Mouse (Mus musculus) lung, postnatal 0 days (tissue): Measurements from ENCODE around the gene Sec24b. TPM values are rescaled to one million over a fixed set of nuclear protein-coding genes. Genes with fewer than 3 reads are reported as not detected.

Source experiments
- ATAC-seq: fragments of 200-750 bp; cut with Nextera tagmentation; 2 replicates; pipeline ENCODE4 v1.8.0; 2017; ENCODE audit warnings: moderate library complexity
- DNase-seq: peaks from one replicate; pipeline ENCODE4 v3.0.0-alpha.2; 2016; ENCODE audit warnings: low spot score
- H3K27ac ChIP-seq: fragments of 300-500 bp; sonication (generic); 2 replicates; pipeline ENCODE4 v1.5.1; 2014; ENCODE audit warnings: antibody characterized with exemption, mild to moderate bottlenecking, low read length, mixed read lengths
- H3K27me3 ChIP-seq: fragments of 300-500 bp; sonication (generic); replicated peaks from 2 replicates; pipeline ENCODE4 v1.6.1; 2014; ENCODE audit warnings: low read length, mixed read lengths; ENCODE audit not compliant: insufficient read depth
- H3K36me3 ChIP-seq: fragments of 300-500 bp; sonication (generic); 2 replicates; pipeline ENCODE4 v1.6.1; 2014; ENCODE audit warnings: low read length, mixed read lengths; ENCODE audit not compliant: insufficient read depth
- H3K4me1 ChIP-seq: fragments of 300-500 bp; sonication (generic); 2 replicates; pipeline ENCODE4 v1.6.1; 2014; ENCODE audit warnings: antibody characterized with exemption, low read depth, low read length, mixed read lengths; ENCODE audit not compliant: insufficient read depth
- H3K4me2 ChIP-seq: fragments of 300-500 bp; sonication (generic); replicated peaks from 2 replicates; pipeline ENCODE4 v1.6.1; 2014; ENCODE audit warnings: low read depth, mild to moderate bottlenecking, low read length, moderate library complexity, mixed read lengths
- H3K4me3 ChIP-seq: fragments of 300-500 bp; sonication (generic); 2 replicates; pipeline ENCODE4 v1.5.1; 2014; ENCODE audit warnings: low read depth, low read length
- H3K9ac ChIP-seq: fragments of 300-500 bp; sonication (generic); replicated peaks from 2 replicates; pipeline ENCODE4 v1.6.1; 2014; ENCODE audit warnings: low read depth, mild to moderate bottlenecking
- H3K9me3 ChIP-seq: fragments of 300-500 bp; sonication (generic); 2 replicates; pipeline ENCODE4 v1.6.1; 2016; ENCODE audit warnings: low read length, mixed read lengths
- CTCF ChIP-seq: IDR thresholded peaks from 2 replicates; pipeline ENCODE4 v1.5.1; 2016; ENCODE audit warnings: antibody characterized with exemption, mild to moderate bottlenecking
- EP300 ChIP-seq: IDR thresholded peaks from 2 replicates; pipeline ENCODE4 v1.6.1; 2016; ENCODE audit warnings: antibody characterized with exemption, mild to moderate bottlenecking, control low read depth
- WGBS: fragments of 180-500 bp; shearing (Covaris S2); extraction: QIAGEN DNeasy Blood & Tissue Kit; methylation state at CpG from one replicate; pipeline ENCODE4 v1.1.7; 2014; 5-methylcytosine and 5-hydroxymethylcytosine counted together
- polyA plus RNA-seq: library from polyadenylated mRNA; unstranded; fragments of >200 nt; fragmentation: Nextera tagmentation; extraction: Ambion mirVana; gene quantifications from 2 replicates; pipeline ENCODE4 v1.2.1, GENCODE M21; 2015

The Sec24b gene
- polyA plus RNA-seq, 1 experiment from 2014 or later = 21.8 TPM

- no peaks in the 10 kb centered on the region for H3K9me3 ChIP-seq
- ATAC-seq (no peak), DNase-seq (no peak)
- H3K27me3 ChIP-seq = no peaks in the 10 kb centered on the region
- no peak overlapping the region for H3K9ac ChIP-seq
- WGBS = 89% methylated on average over 9 of the region's 9 CpGs
- peaks cover 5% of the 10 kb centered on the region; the same call in 1 of the 2 replicates for H3K36me3 ChIP-seq
- no peak overlapping the region for H3K4me2 ChIP-seq
- TF ChIP-seq EP300 (no peak), CTCF (no peak)
- no peaks in the 10 kb centered on the region for H3K4me1 ChIP-seq
- H3K4me3 ChIP-seq = no peak overlapping the region
- no peak overlapping the region for H3K27ac ChIP-seq
Observed at GRCm38 (mm10) chr3:129978716-129979115, 82.6 kb downstream of the Sec24b start.

GRCm38 (mm10) chr3:129976317-129976716, 85.0 kb downstream of the Sec24b start:
- no peak overlapping the region for H3K27ac ChIP-seq
- H3K4me1 ChIP-seq = no peaks in the 10 kb centered on the region
- ATAC-seq = no peak
- no peaks in the 10 kb centered on the region for H3K36me3 ChIP-seq
- H3K4me3 ChIP-seq = no peak overlapping the region
- no peaks in the 10 kb centered on the region for H3K27me3 ChIP-seq
- TF ChIP-seq EP300 = no peak
- no peak for TF ChIP-seq CTCF
- H3K9me3 ChIP-seq = no peaks in the 10 kb centered on the region
- DNase-seq = no peak
- H3K4me2 ChIP-seq = no peak overlapping the region
- 82% methylated on average over 5 of the region's 5 CpGs for WGBS
- no peak overlapping the region for H3K9ac ChIP-seq

GRCm38 (mm10) chr3:129970529-129971515, 90.5 kb downstream of the Sec24b start:
- Histone ChIP-seq H3K27me3 (no peaks in the 10 kb centered on the region), H3K36me3 (no peaks in the 10 kb centered on the region), H3K4me1 (peaks cover 10% of the 10 kb centered on the region; the same call in 1 of the 2 replicates), H3K27ac (no peak overlapping the region), H3K9me3 (no peaks in the 10 kb centered on the region), H3K4me2 (peak overlapping the region; percentile 98), H3K4me3 (peak overlapping the region; percentile 57), H3K9ac (peak overlapping the region; percentile 16; the same call in 1 of the 2 replicates)
- no peak for TF ChIP-seq EP300
- TF ChIP-seq CTCF = no peak
- peak; percentile 67 for DNase-seq
- ATAC-seq = peak; percentile 34; the same call in 1 of the 2 replicates
- 12% methylated on average over 19 of the region's 19 CpGs for WGBS

GRCm38 (mm10) chr3:129969432-129970395, 91.6 kb downstream of the Sec24b start, which contains the start of gene Mcub:
TSS of gene Mcub (minus strand) at chr3:129970206.
- H3K4me2 ChIP-seq = peak within 1 kb of the TSS; percentile 98
- 3% methylated on average over 59 of the region's 63 CpGs for WGBS
- peaks cover 10% of the 10 kb centered on the region; the same call in 1 of the 2 replicates for H3K4me1 ChIP-seq
- ATAC-seq (peak; percentile 91), DNase-seq (peak; percentile 79)
- no peak for TF ChIP-seq EP300
- no peaks in the 10 kb centered on the region for H3K36me3 ChIP-seq
- peak within 1 kb of the TSS; percentile 16 for H3K9ac ChIP-seq
- H3K4me3 ChIP-seq = peak within 1 kb of the TSS; percentile 57
- no peaks in the 10 kb centered on the region for H3K9me3 ChIP-seq
- no peaks in the 10 kb centered on the region for H3K27me3 ChIP-seq
- no peak within 1 kb of the TSS for H3K27ac ChIP-seq

- Histone ChIP-seq H3K36me3 (no peaks in the 10 kb centered on the region), H3K4me2 (peak overlapping the region; percentile 98), H3K4me1 (peaks cover 10% of the 10 kb centered on the region; the same call in 1 of the 2 replicates), H3K27me3 (no peaks in the 10 kb centered on the region), H3K27ac (no peak overlapping the region), H3K9ac (no peak overlapping the region), H3K9me3 (no peaks in the 10 kb centered on the region), H3K4me3 (peak overlapping the region; percentile 57)
- TF ChIP-seq CTCF (no peak), EP300 (no peak)
- 35% methylated on average over 10 of the region's 10 CpGs for WGBS
- ATAC-seq = no peak
- no peak for DNase-seq
Observed at GRCm38 (mm10) chr3:129969031-129969430, 92.3 kb downstream of the Sec24b start.

- Histone ChIP-seq H3K4me3 (no peak overlapping the region), H3K27me3 (no peaks in the 10 kb centered on the region), H3K9ac (no peak overlapping the region), H3K27ac (no peak overlapping the region), H3K36me3 (no peaks in the 10 kb centered on the region), H3K4me1 (peaks cover 10% of the 10 kb centered on the region; the same call in 1 of the 2 replicates), H3K4me2 (no peak overlapping the region), H3K9me3 (no peaks in the 10 kb centered on the region)
- no peak for ATAC-seq
- no peak for TF ChIP-seq CTCF
- no peak for TF ChIP-seq EP300
- DNase-seq = no peak
- WGBS = 69% methylated on average over 9 of the region's 9 CpGs
Observed at GRCm38 (mm10) chr3:129967874-129968273, 93.5 kb downstream of the Sec24b start.
